In the genomic region with DNA sequence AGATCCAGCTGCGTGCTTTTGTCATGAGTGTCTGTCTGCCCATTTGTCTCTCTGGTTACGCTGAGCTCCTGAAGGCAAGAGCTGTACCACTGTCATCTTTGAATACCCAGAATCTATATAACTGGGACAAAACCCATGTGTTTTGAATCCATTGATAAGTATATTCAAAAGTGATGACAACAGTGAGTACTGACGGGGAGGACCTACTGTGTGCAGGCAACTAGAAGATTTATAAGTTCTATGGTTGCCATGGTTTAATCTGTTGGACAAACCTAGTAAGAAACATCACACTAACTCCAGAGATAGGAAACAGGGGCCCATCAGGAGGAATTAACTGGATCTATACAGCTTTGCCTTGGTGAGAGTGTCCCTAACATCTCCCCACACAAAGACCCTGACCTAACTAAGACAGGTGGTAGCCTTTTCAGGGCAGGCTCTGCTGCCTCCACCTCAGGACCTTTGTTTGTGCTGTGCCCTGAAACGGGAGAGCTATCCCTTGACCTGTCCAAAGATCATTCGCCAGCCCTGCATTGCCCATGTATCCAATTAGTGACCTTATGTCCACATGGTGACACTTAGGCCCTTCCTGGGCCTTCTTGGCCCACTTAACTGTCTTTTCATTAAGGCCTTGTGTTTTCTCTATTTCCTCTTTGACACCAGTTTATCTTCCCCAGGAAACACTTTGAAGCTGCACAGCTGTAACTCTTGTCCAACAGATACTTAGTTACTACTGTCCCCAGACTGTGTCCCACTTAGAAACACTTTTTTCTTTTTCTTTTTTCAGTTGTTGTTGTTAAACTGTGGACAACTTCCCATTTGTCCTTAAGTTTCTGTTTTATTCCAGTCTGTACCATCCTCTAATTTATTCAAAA, we compare ENCODE assay signal across 19 mouse cellular contexts.
DNase-seq lines count a peak whose midpoint lies in the region; ATAC-seq and TF ChIP-seq lines count a peak whose summit lies in the region.
"Had no signal": no experiment of that assay in that cellular context is flagged by ENCODE, and none has a peak within 500 bp of the region (broad histone marks: within the 10 kb centered on the region; RNA-seq: fewer than 3 reads in every experiment).

No protein-coding gene starts in this region.

- peaks cover 48% of the 10 kb centered on the region for H3K4me1 ChIP-seq in heart, embryonic 15.5 days (replicated peaks)
- H3K4me1 ChIP-seq in MEL (ENCODE audit: control insufficient read depth in 1 of 2, insufficient read depth in 2 of 2, low read length in 2 of 2): peaks cover 12 to 17% of the 10 kb centered on the region in 2 experiments
- peaks cover 10% of the 10 kb centered on the region; the same call in 1 of the 2 replicates for H3K4me1 ChIP-seq in kidney, embryonic 14.5 days (ENCODE audit: control insufficient read depth, insufficient read depth, low read length)

- no peak overlapping the region for H3K4me2 ChIP-seq in heart, embryonic 15.5 days
- no peak overlapping the region for H3K4me2 ChIP-seq in kidney, embryonic 14.5 days (replicated peaks; ENCODE audit: low read depth, low read length)
- H3K4me2 ChIP-seq: embryonic facial prominence, embryonic 13.5 days; heart, embryonic 11.5 days; midbrain, embryonic 11.5 days; neural tube, embryonic 12.5 days; stomach, embryonic 15.5 days had no signal

- no peaks in the 10 kb centered on the region for H3K27me3 ChIP-seq in heart, embryonic 15.5 days
- H3K27me3 ChIP-seq in MEL (ENCODE audit: control insufficient read depth in 1 of 2, insufficient read depth in 2 of 2, low read length in 2 of 2): no peaks in the 10 kb centered on the region
- no peaks in the 10 kb centered on the region for H3K27me3 ChIP-seq in kidney, embryonic 14.5 days (ENCODE audit: control insufficient read depth, insufficient read depth, low read length)
- H3K27me3 ChIP-seq: embryonic facial prominence, embryonic 13.5 days; neural tube, embryonic 12.5 days; stomach, embryonic 15.5 days had no signal

- TF ChIP-seq POLR2A in MEL (IDR thresholded peaks at IDR 0.05; ENCODE audit: control insufficient read depth in 1 of 2, insufficient read depth in 1 of 2, low read depth in 1 of 2, low read length in 2 of 2, poor library complexity in 1 of 2): no peak

- no peak for TF ChIP-seq CTCF in MEL (IDR thresholded peaks at IDR 0.05 in 2 of 3, conservative IDR thresholded peaks at IDR 0.05 in 1 of 3; ENCODE audit: control insufficient read depth in 1 of 3, insufficient read depth in 1 of 3, low read depth in 2 of 3, low read length in 3 of 3, poor library complexity in 1 of 3, severe bottlenecking in 1 of 3)

- no peak overlapping the region for H3K9ac ChIP-seq in heart, embryonic 15.5 days
- H3K9ac ChIP-seq in MEL (ENCODE audit: control insufficient read depth, low read depth, low read length, poor library complexity, severe bottlenecking): peak overlapping the region; percentile 36; the same call in 1 of the 2 replicates
- H3K9ac ChIP-seq in kidney, embryonic 14.5 days (ENCODE audit: low read depth, low read length): no peak overlapping the region
- H3K9ac ChIP-seq: embryonic facial prominence, embryonic 13.5 days; neural tube, embryonic 12.5 days; stomach, embryonic 15.5 days had no signal

- ATAC-seq in heart, embryonic 15.5 days (replicated peaks; ENCODE audit: insufficient number of reproducible peaks, insufficient read depth, low FRiP score, low read depth): no peak
- ATAC-seq in kidney, embryonic 14.5 days (ENCODE audit: low FRiP score, low TSS enrichment): no peak
- ATAC-seq: forebrain, embryonic 16.5 days; hindbrain, embryonic 16.5 days had no signal

- H3K79me2 ChIP-seq in MEL (ENCODE audit: control insufficient read depth, insufficient read depth, low read length, poor library complexity): no peaks in the 10 kb centered on the region

- no peak for TF ChIP-seq EP300 in MEL (IDR thresholded peaks at IDR 0.05; ENCODE audit: low read depth in 1 of 2, low read length in 2 of 2)

- WGBS in heart, embryonic 15.5 days: 66% methylated on average over 5 of the region's 5 CpGs
- WGBS in kidney, embryonic 14.5 days: 66% methylated on average over 5 of the region's 5 CpGs

- peak overlapping the region; percentile 69 for H3K27ac ChIP-seq in heart, embryonic 15.5 days
- peak overlapping the region; percentile 61 for H3K27ac ChIP-seq in MEL (ENCODE audit: control insufficient read depth, low read depth, low read length)
- H3K27ac ChIP-seq in kidney, embryonic 14.5 days (ENCODE audit: low read depth, low read length): no peak overlapping the region
- H3K27ac ChIP-seq: embryonic facial prominence, embryonic 13.5 days; neural tube, embryonic 12.5 days had no signal

- H3K4me3 ChIP-seq in heart, embryonic 15.5 days: no peak overlapping the region
- H3K4me3 ChIP-seq in MEL (ENCODE audit: control insufficient read depth in 1 of 2, insufficient read depth in 1 of 2, low read depth in 2 of 2, low read length in 2 of 2): no peak overlapping the region
- H3K4me3 ChIP-seq in kidney, embryonic 14.5 days (ENCODE audit: low read length): no peak overlapping the region
- H3K4me3 ChIP-seq: embryonic facial prominence, embryonic 13.5 days; neural tube, embryonic 12.5 days; stomach, embryonic 15.5 days had no signal

- no peak for TF ChIP-seq RAD21 in MEL (IDR thresholded peaks at IDR 0.05; ENCODE audit: low read depth, low read length)

- no peaks in the 10 kb centered on the region for H3K36me3 ChIP-seq in heart, embryonic 15.5 days
- H3K36me3 ChIP-seq in MEL (ENCODE audit: control insufficient read depth in 1 of 2, insufficient read depth in 2 of 2, low read length in 2 of 2): peaks cover 0 to 12% of the 10 kb centered on the region in 2 experiments; a peak in 2 of 4 replicates
- H3K36me3 ChIP-seq in kidney, embryonic 14.5 days (ENCODE audit: control insufficient read depth, insufficient read depth, low read length): no peaks in the 10 kb centered on the region
- H3K36me3 ChIP-seq: neural tube, embryonic 12.5 days; stomach, embryonic 15.5 days had no signal

- H3K9me3 ChIP-seq in heart, embryonic 15.5 days (replicated peaks): no peaks in the 10 kb centered on the region
- H3K9me3 ChIP-seq in MEL (replicated peaks; ENCODE audit: insufficient read depth, low read length): no peaks in the 10 kb centered on the region
- H3K9me3 ChIP-seq in kidney, embryonic 14.5 days (ENCODE audit: control insufficient read depth, low read length): no peaks in the 10 kb centered on the region
- H3K9me3 ChIP-seq: embryonic facial prominence, embryonic 13.5 days; neural tube, embryonic 12.5 days; stomach, embryonic 15.5 days had no signal

- DNase-seq in heart, adult 8-10 months (ENCODE audit: low spot score): no peak
- peak; percentile 44 for DNase-seq in lung, postnatal 10 days
- DNase-seq in lung, postnatal 4 days: no peak
- peak; percentile 58 for DNase-seq in MEL (ENCODE audit: low read depth, low spot score)
- DNase-seq in induced T-regulatory cell, adult 2 months (ENCODE audit: low read depth): peak; percentile 29
- DNase-seq: adrenal gland, postnatal 25 days; cerebellum, adult 8-10 months; kidney, adult 18-20 months; kidney, postnatal 14 days; thymus, postnatal 14 days had no signal

TF ChIP-seq in MEL, 35 proteins besides CTCF, POLR2A, EP300 and RAD21:
- TF ChIP-seq TAL1 (IDR thresholded peaks at IDR 0.05; ENCODE audit: low read length) (peak; percentile 8; the same call in 1 of the 2 replicates), GABPA (IDR thresholded peaks at IDR 0.05; ENCODE audit: low read depth, low read length) (no peak), UBTF (IDR thresholded peaks at IDR 0.05; ENCODE audit: borderline replicate concordance, insufficient read depth, low read depth, low read length) (no peak), GATA1 (IDR thresholded peaks at IDR 0.05; ENCODE audit: low read depth, low read length) (no peak), MXI1 (IDR thresholded peaks at IDR 0.05; ENCODE audit: low read depth, low read length) (no peak), ZC3H11A (IDR thresholded peaks at IDR 0.05; ENCODE audit: low read depth, low read length) (no peak), JUND (IDR thresholded peaks at IDR 0.05; ENCODE audit: low read depth, low read length) (no peak), ZKSCAN1 (IDR thresholded peaks at IDR 0.05; ENCODE audit: low read depth, low read length) (peak; percentile 81), ZNF384 (IDR thresholded peaks at IDR 0.05; ENCODE audit: low read depth, low read length) (peak; percentile 52; the same call in 1 of the 2 replicates), SMC3 (IDR thresholded peaks at IDR 0.05; ENCODE audit: low read depth, low read length) (no peak), SIN3A (IDR thresholded peaks at IDR 0.05; ENCODE audit: low read length) (0 out of 2 replicates have a peak, but pooled peaks have one; percentile 38), USF1 (IDR thresholded peaks at IDR 0.05; ENCODE audit: low read depth, low read length) (no peak)
TF ChIP-seq in MEL: peak in this region for 4.

Comparison
In these comparisons a context has a peak if more than half of its experiments do, and no peak if none do; other contexts are left out.
1. DNase-seq: peak in lung, postnatal 10 days (single experiment), MEL (single experiment) and induced T-regulatory cell, adult 2 months (single experiment); none in heart, adult 8-10 months (single experiment) and lung, postnatal 4 days (0 of 2).